Mouse (Mus musculus): ENCODE measurements around the gene Gpm6b.

The Gpm6b gene

DNA sequence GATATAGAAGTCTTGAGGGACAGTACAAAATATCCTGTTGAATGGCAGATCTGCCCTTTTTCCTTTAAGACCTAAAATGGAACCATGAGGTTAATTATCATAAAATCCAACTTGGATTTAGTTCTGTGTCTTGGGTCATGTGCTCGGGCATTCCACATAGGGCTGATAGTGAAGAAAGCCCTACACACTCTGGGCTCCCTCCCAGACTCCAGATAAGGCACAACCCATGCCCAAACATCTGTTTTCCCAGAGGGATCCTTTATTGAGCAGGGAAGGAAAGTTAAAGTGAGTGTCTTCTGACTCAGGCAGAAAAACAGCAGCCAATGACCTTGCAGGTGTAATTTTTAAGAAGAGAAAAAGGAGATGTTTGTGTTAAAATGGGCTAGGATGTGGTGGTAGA lies 116.2 kb downstream of the Gpm6b start:
- no peak for DNase-seq (ENCODE audit: low spot score in 2 of 2)

DNA sequence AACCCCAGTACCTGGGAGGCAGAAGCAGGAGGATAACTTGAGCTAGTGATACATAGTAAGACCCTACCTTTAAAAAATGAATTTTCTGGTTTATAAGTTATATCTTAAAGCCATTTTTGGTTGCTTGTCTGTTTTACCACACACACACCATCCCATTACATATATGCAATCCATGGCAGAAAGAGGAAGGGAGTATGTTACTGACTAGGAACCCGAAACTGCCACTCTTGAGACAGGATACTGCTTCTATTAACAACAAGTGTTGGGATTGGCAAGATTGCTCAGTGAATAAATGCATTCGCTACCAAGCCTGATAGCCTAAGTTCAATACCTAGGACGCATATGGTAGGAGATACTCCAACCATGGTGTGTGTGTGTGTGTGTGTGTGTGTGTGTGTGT lies 117.6 kb downstream of the Gpm6b start:
- no peak for DNase-seq (ENCODE audit: low spot score in 2 of 2)

DNA sequence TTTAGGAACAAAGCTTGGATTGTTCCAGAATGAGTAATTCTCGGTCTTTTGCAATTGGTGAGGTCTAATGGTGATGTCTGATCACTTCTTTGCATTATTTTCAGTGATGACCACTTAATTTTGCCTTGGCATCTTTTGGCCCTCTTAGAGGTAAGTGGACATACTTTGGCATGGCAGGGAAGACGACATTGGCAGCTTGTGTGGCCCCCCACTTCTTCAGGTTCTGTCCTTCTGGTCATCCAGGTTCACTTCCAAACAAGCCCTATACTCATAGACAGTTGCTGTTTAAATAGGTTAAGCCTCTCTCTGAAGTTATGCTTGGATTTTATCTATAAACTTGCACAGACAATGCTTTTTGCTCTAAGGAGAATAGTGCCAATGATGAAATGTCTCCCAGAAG lies 120.2 kb downstream of the Gpm6b start:
- DNase-seq (ENCODE audit: low spot score in 2 of 2) = no peak

- DNase-seq (ENCODE audit: low spot score in 2 of 2) = no peak
Measured at GRCm38 (mm10) chrX:166359927-166360440, 121.3 kb downstream of the Gpm6b start.

GRCm38 (mm10) chrX:166360455-166360854 lies 121.7 kb downstream of the Gpm6b start:
- peak; percentile 61 to 62 for DNase-seq (ENCODE audit: low spot score in 2 of 2)

- DNase-seq (ENCODE audit: low spot score in 2 of 2) = peak in 1 of 2 experiments; percentile 20
Measured at GRCm38 (mm10) chrX:166365458-166366213, 126.9 kb downstream of the Gpm6b start.

GRCm38 (mm10) chrX:166376681-166377328 lies 138.1 kb downstream of the Gpm6b start:
- no peak for DNase-seq (ENCODE audit: low spot score in 2 of 2)

GRCm38 (mm10) chrX:166378652-166379051 lies 139.9 kb downstream of the Gpm6b start:
- no peak for DNase-seq (ENCODE audit: low spot score in 2 of 2)

GRCm38 (mm10) chrX:166383606-166384005 lies 144.9 kb downstream of the Gpm6b start:
- DNase-seq (ENCODE audit: low spot score in 2 of 2) = no peak

DNA sequence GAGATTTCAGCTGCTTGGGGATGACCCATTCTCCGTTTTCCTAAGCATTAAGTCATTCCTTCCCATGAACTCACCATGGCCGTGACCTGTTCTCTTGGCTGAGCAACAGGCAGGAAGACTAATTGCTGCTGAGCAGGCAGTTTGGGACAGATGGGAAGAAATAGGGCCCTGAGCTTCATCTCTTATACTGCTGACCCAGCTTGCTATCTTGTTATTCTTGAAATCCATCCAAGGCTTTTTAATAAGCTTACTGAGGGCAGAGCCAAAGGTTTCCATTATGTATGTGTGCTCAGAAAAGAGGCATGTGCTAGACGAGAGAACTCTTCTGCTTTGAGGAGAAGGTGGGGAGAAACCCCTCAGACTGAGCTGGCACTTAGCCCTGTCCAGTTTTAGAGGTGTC lies 146.2 kb downstream of the Gpm6b start:
- no peak for DNase-seq (ENCODE audit: low spot score in 2 of 2)

DNA sequence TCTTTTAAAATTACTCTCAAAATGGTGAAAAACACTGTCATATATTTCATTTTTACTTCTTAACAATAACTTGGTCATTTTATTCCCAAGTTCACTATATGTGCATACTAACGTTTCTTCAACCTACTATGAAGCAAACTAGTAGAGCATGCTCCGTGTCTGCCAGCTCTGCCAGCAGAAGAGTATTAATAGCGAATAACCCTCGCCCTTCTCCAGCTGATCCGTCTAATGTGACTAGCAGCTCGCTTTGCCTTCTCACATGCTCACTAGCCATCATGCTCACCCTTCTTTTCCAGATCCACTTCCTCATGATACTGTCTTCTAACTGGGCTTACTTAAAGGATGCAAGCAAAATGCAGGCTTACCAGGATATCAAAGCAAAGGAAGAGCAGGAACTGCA lies 147.9 kb downstream of the Gpm6b start:
- DNase-seq (ENCODE audit: low spot score in 2 of 2) = no peak

- no peak for DNase-seq (ENCODE audit: low spot score in 2 of 2)
Measured at GRCm38 (mm10) chrX:166393753-166394152, 155.0 kb downstream of the Gpm6b start.

DNA sequence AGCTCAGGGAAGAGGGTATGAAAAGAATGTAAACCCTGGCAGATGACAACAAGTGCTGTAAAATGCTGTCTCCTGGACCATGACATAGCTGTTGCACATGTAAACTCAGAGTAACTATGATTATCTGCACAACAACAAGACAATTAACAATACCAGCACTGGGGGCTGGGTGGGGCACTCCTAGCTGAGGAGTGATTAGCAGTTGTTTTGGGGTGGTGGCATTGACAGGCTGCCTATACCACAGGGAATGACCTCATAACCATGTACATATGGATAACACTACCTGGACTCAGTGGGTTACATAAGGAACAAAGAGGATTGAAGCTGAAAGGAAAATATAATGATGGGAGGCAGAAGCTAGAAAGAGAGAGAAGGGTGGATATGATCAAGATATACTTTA lies 169.2 kb downstream of the Gpm6b start:
- DNase-seq (ENCODE audit: low spot score in 2 of 2) = no peak

DNA sequence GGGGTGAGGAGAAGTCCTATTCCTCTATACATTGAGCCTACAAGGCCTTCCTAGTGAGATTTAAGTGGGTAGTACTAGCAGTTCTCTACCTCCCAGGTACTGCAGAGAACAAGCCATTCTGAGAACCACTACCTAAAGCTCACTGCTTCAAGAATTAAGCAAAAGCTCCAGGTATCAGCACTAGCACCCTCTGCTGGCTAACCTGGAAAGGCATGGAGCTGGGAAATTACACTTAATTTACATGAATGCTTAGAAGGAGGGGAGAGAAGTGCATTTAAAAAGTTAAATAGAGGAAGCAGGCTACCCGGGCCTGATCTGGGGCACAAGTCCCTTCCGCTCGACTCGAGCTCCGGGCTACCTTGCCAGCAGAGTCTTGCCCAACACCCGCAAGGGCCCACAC lies 177.5 kb downstream of the Gpm6b start:
- no peak for DNase-seq (ENCODE audit: low spot score in 2 of 2)

DNA sequence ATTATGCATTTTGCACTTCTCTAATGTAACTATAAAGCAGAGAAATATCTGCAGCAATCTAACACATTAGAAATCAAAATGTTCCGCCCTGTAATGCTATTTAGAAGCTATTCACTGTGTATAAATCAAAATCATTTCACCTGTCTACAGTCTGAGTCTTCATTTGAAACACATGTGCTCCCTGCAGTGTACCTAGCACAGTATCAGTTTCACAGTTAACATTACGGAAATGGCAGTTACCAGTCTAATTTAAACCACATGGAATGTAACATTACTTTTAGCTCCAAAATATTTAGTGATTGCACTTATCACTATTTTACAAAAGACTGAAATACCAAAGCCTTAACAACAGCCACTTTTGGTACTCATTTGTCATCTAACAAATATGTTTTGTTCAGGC lies 196.1 kb downstream of the Gpm6b start:
- no peak for DNase-seq (ENCODE audit: low spot score in 2 of 2)
